Mouse (Mus musculus): Measurements from ENCODE around the gene Igf2bp1. TPM values are rescaled to one million over a fixed set of nuclear protein-coding genes. Genes with fewer than 3 reads are reported as not detected.
A peak's percentile ranks its signal among the peaks of the same experiment; 100 is the strongest.
"Not testable (repeated sequence)": the region's sequence is repeated elsewhere in the genome, so short reads cannot be mapped to it uniquely, and the experiment has no call there.

Gene Igf2bp1
- total and polyA plus RNA-seq, 3 experiments = 0.05 to 0.31 (median 0.23) TPM

DNA sequence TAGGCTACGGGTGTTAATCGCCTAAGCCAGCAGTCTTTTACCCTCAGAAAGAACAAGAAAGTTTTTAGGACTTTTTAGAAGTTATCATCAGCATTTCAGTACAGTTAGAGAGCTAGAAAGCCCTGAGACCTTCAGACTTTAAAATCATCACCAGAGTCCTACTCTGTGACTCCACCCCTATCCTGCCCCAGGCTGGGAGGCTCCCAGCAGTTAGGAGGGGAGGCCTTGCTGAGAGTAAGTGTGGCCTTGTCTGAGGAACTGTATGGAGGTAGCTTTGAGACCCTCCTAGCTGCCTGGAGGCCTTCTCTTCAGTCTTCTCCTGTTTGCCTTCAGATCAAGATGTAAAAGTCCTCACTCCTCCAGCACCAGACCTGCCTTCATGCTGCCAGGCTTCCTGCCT, 81.5 kb downstream of the Igf2bp1 start:
- 58% methylated on average over 2 of the region's 2 CpGs for WGBS
- Histone ChIP-seq H3K27ac (no peak overlapping the region), H3K9ac (ENCODE audit: low read depth, low read length) (no peak overlapping the region), H3K4me3 (no peak overlapping the region), H3K79me2 (replicated peaks; ENCODE audit: control insufficient read depth, insufficient read depth, low read length) (no peaks in the 10 kb centered on the region), H3K36me3 (ENCODE audit: control insufficient read depth, insufficient read depth, low read length) (no peaks in the 10 kb centered on the region), H3K27me3 (ENCODE audit: control insufficient read depth, insufficient read depth, low read length) (0 out of 2 replicates have a peak, but pooled peaks cover 4% of the 10 kb centered on the region), H3K4me1 (ENCODE audit: control insufficient read depth, insufficient read depth, low read length) (no peaks in the 10 kb centered on the region)
- intact Hi-C loops (cut with DNase I) = no loop called here
- no peak for DNase-seq
- TF ChIP-seq POLR2A (IDR thresholded peaks at IDR 0.05; ENCODE audit: insufficient read depth, low read depth, low read length) = no peak
- no peak for TF ChIP-seq CTCF (IDR thresholded peaks at IDR 0.05)
- TF ChIP-seq EP300 (IDR thresholded peaks at IDR 0.05; ENCODE audit: insufficient read depth, low read depth, low read length) = no peak

DNA sequence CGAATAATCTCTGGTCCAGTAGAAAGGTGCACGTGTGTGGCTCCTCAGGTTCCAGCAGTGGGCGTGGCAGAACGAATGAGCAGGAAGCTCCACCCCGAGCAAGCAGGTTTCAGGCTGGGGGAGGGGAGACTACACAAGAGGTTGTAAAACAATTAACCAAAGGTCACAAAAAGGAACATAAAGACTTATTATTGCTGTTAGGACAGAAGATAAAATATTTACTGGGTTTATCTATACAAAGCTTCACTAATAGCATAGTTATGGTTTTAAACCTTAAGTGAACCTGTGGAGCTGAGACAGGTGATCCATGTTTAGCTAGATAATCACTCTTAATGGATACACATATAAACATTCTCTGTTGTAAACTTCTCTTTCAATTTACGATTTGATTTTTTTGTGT, 82.3 kb downstream of the Igf2bp1 start:
- H3K36me3 ChIP-seq (ENCODE audit: control insufficient read depth, insufficient read depth, low read length); H3K27me3 ChIP-seq (ENCODE audit: control insufficient read depth, insufficient read depth, low read length): not testable (repeated sequence)
- 12% methylated on average over 4 of the region's 6 CpGs for WGBS

DNA sequence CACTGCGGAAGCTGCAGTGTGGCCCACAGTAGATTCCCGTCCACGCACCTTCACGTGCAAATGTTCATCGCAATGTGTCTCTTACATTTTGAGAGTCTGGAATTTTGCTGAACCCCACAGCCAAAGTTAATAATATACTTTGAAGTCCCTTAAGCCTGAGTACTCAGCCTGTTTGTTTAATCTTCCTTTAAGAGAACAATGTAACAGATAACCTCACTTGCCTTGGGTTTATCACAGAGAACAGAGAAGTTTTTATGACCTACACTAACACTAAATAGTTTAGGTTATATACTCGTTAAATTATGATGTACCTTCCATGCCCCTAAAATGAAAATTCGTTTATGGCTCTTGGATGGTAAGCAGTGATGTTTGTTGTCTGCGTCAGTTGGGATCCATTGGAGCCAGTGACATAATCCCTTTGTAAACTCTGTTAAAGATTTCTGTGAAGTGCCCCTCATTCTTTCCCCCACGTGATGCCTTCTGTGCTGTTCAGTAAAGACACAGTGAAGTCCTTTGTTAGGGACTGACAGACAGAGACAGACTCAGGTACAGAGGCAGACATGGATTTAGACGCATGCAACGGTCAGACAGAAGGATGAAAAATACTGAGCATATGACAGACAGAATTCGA, 83.6 kb downstream of the Igf2bp1 start:
- no peak for DNase-seq
- Histone ChIP-seq H3K27me3 (ENCODE audit: control insufficient read depth, insufficient read depth, low read length) (peaks cover 8% of the 10 kb centered on the region), H3K36me3 (ENCODE audit: control insufficient read depth, insufficient read depth, low read length) (no peaks in the 10 kb centered on the region), H3K4me1 (ENCODE audit: control insufficient read depth, insufficient read depth, low read length) (no peaks in the 10 kb centered on the region), H3K4me3 (no peak overlapping the region), H3K9ac (ENCODE audit: low read depth, low read length) (no peak overlapping the region), H3K79me2 (replicated peaks; ENCODE audit: control insufficient read depth, insufficient read depth, low read length) (no peaks in the 10 kb centered on the region), H3K27ac (no peak overlapping the region)
- no peak for TF ChIP-seq EP300 (IDR thresholded peaks at IDR 0.05; ENCODE audit: insufficient read depth, low read depth, low read length)
- no peak for TF ChIP-seq POLR2A (IDR thresholded peaks at IDR 0.05; ENCODE audit: insufficient read depth, low read depth, low read length)
- TF ChIP-seq CTCF (IDR thresholded peaks at IDR 0.05) = no peak
- WGBS = 62% methylated on average over 12 of the region's 12 CpGs
- intact Hi-C loops (cut with DNase I) = no loop called here

More for the DNA sequence above, 82.3 kb downstream of the Igf2bp1 start:
- H3K9ac ChIP-seq (ENCODE audit: low read depth, low read length); DNase-seq; H3K4me1 ChIP-seq (ENCODE audit: control insufficient read depth, insufficient read depth, low read length); H3K27ac ChIP-seq; intact Hi-C loops (cut with DNase I); H3K79me2 ChIP-seq (replicated peaks; ENCODE audit: control insufficient read depth, insufficient read depth, low read length); H3K4me3 ChIP-seq: not testable (repeated sequence)

- Histone ChIP-seq H3K27ac (no peak overlapping the region), H3K36me3 (ENCODE audit: control insufficient read depth, insufficient read depth, low read length) (no peaks in the 10 kb centered on the region), H3K4me3 (no peak overlapping the region), H3K9ac (ENCODE audit: low read depth, low read length) (no peak overlapping the region), H3K27me3 (ENCODE audit: control insufficient read depth, insufficient read depth, low read length) (peaks cover 26% of the 10 kb centered on the region), H3K4me1 (ENCODE audit: control insufficient read depth, insufficient read depth, low read length) (no peaks in the 10 kb centered on the region), H3K79me2 (replicated peaks; ENCODE audit: control insufficient read depth, insufficient read depth, low read length) (no peaks in the 10 kb centered on the region)
- intact Hi-C loops (cut with DNase I) = no loop called here
- no peak for DNase-seq
- 17% methylated on average over 5 of the region's 5 CpGs for WGBS
- no peak for TF ChIP-seq CTCF (IDR thresholded peaks at IDR 0.05)
- TF ChIP-seq EP300 (IDR thresholded peaks at IDR 0.05; ENCODE audit: insufficient read depth, low read depth, low read length) = no peak
- no peak for TF ChIP-seq POLR2A (IDR thresholded peaks at IDR 0.05; ENCODE audit: insufficient read depth, low read depth, low read length)
These were observed 89.3 kb downstream of the Igf2bp1 start for GRCm38 (mm10) chr11:95916426-95916825.

DNA sequence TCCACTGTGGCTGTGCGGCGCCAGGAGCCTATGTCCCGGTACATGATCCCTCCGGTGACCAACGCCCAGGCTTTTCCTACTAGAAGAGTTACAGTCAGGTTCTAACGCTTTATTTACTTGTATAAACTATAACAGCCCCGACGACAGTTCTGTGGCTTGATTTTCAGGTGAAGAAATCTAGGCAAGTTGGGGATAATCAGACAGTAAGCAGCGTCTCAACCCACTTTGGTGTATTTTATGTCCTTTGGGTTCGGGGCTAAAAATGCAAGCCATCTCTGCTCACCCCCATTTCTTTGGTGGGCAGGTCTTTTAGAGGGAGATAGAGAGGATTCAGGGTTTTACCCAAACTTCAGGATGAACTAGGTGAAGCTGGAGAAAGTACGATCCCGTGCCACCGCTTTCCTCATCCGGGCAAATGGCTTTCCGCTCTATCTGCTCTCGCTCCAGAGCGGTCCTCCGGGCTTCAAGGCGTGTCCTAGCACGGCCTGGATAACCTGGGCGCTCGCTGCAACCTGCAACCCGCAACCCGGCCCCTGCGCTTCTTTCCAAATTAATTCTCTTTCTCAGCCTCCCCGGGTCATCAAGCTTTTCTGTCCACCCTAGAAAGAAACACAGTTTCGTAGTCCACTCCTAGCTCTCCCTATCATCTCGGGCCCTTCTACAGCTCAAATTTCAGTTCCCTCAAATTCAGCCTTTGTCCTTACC, 90.6 kb downstream of the Igf2bp1 start:
- Histone ChIP-seq H3K9ac (ENCODE audit: low read depth, low read length) (no peak overlapping the region), H3K27ac (no peak overlapping the region), H3K27me3 (ENCODE audit: control insufficient read depth, insufficient read depth, low read length) (peaks cover 25% of the 10 kb centered on the region), H3K4me1 (ENCODE audit: control insufficient read depth, insufficient read depth, low read length) (no peaks in the 10 kb centered on the region), H3K4me3 (no peak overlapping the region), H3K36me3 (ENCODE audit: control insufficient read depth, insufficient read depth, low read length) (no peaks in the 10 kb centered on the region), H3K79me2 (replicated peaks; ENCODE audit: control insufficient read depth, insufficient read depth, low read length) (no peaks in the 10 kb centered on the region)
- DNase-seq = peak in 1 of 2 experiments; percentile 23
- intact Hi-C loops (cut with DNase I) = no loop called here
- TF ChIP-seq EP300 (IDR thresholded peaks at IDR 0.05; ENCODE audit: insufficient read depth, low read depth, low read length) = no peak
- no peak for TF ChIP-seq POLR2A (IDR thresholded peaks at IDR 0.05; ENCODE audit: insufficient read depth, low read depth, low read length)
- TF ChIP-seq CTCF (IDR thresholded peaks at IDR 0.05) = no peak
- WGBS = 2% methylated on average over 28 of the region's 28 CpGs

- WGBS = 1% methylated on average over 35 of the region's 35 CpGs
- H3K27me3 ChIP-seq (ENCODE audit: control insufficient read depth, insufficient read depth, low read length) = peaks cover 24% of the 10 kb centered on the region
- TF ChIP-seq POLR2A (IDR thresholded peaks at IDR 0.05; ENCODE audit: insufficient read depth, low read depth, low read length) (no peak), CTCF (IDR thresholded peaks at IDR 0.05) (no peak), EP300 (IDR thresholded peaks at IDR 0.05; ENCODE audit: insufficient read depth, low read depth, low read length) (no peak)
These were observed 91.2 kb downstream of the Igf2bp1 start, which contains the start of gene B4galnt2 for GRCm38 (mm10) chr11:95914571-95914991. Gene B4galnt2, minus strand, starts transcription at chr11:95914891.

More at GRCm38 (mm10) chr11:95914571-95914991, 91.2 kb downstream of the Igf2bp1 start, which contains the start of gene B4galnt2:
- Histone ChIP-seq H3K4me3 (no peak within 1 kb of the TSS), H3K36me3 (ENCODE audit: control insufficient read depth, insufficient read depth, low read length) (no peaks in the 10 kb centered on the region), H3K79me2 (replicated peaks; ENCODE audit: control insufficient read depth, insufficient read depth, low read length) (no peaks in the 10 kb centered on the region), H3K9ac (ENCODE audit: low read depth, low read length) (no peak within 1 kb of the TSS), H3K4me1 (ENCODE audit: control insufficient read depth, insufficient read depth, low read length) (no peaks in the 10 kb centered on the region), H3K27ac (no peak within 1 kb of the TSS)
- intact Hi-C loops (cut with DNase I) = no loop called here
- peak; percentile 4 to 18 for DNase-seq
